Comparison of ENCODE assay signal across 9 mouse cellular contexts in the genomic region with DNA sequence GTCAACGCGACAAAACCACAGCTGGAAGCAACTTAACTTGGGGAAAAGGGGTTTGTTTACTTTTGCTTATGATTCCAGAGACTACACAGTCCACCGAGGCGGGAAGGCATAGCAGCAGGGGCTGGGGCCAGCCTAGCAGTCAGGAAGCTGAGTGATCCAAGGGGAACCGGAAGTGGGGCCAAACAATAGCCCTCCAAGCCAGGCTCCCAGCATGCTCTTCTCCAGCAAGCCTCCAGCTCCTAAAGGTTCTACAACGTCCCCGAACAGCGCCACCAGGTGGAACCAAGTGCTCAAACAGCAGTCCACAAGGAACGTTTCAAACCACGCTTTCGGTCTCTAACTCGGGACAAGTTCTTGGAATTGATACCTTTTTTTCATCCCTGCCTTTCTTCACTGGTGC. TPM values are rescaled to one million over a fixed set of nuclear protein-coding genes. Genes with fewer than 3 reads are reported as not detected.
DNase-seq lines count a peak whose midpoint lies in the region; ATAC-seq lines count a peak whose summit lies in the region.
"Had no signal": no experiment of that assay in that cellular context is flagged by ENCODE, and none has a peak within 500 bp of the region (broad histone marks: within the 10 kb centered on the region; RNA-seq: fewer than 3 reads in every experiment).

No protein-coding gene starts in this region.

- peak overlapping the region; percentile 76; the same call in 1 of the 2 replicates for H3K4me2 ChIP-seq in embryonic facial prominence, embryonic 14.5 days (ENCODE audit: low read depth, low read length)

- H3K4me3 ChIP-seq in embryonic facial prominence, embryonic 14.5 days (ENCODE audit: low read depth, low read length): no peak overlapping the region
- peak overlapping the region; percentile 99 for H3K4me3 ChIP-seq in megakaryocyte, embryonic 14.5 days (replicated peaks)
- H3K4me3 ChIP-seq: limb, embryonic 15.5 days had no signal

- H3K4me1 ChIP-seq in embryonic facial prominence, embryonic 14.5 days (ENCODE audit: control insufficient read depth, insufficient read depth, low read length): peaks cover 34% of the 10 kb centered on the region
- H3K4me1 ChIP-seq in megakaryocyte, embryonic 14.5 days: peaks cover 73% of the 10 kb centered on the region

- intact Hi-C loops in heart, postnatal 10 days (cut with DNase I): no loop called here

- 69% methylated on average over 12 of the region's 12 CpGs for WGBS in embryonic facial prominence, embryonic 14.5 days

- H3K9me3 ChIP-seq in embryonic facial prominence, embryonic 14.5 days (ENCODE audit: control insufficient read depth, low read length): no peaks in the 10 kb centered on the region
- no peaks in the 10 kb centered on the region for H3K9me3 ChIP-seq in megakaryocyte, embryonic 14.5 days
- H3K9me3 ChIP-seq: limb, embryonic 15.5 days had no signal

- no peak for ATAC-seq in embryonic facial prominence, embryonic 14.5 days (ENCODE audit: low read depth)

- H3K27me3 ChIP-seq in embryonic facial prominence, embryonic 14.5 days (replicated peaks; ENCODE audit: control insufficient read depth, insufficient read depth, low read length): no peaks in the 10 kb centered on the region
- no peaks in the 10 kb centered on the region for H3K27me3 ChIP-seq in megakaryocyte, embryonic 14.5 days (replicated peaks)
- H3K27me3 ChIP-seq in splenic B cell, adult 2 months (ENCODE audit: control insufficient read depth, insufficient read depth, low read length, poor library complexity, severe bottlenecking): no peaks in the 10 kb centered on the region
- H3K27me3 ChIP-seq: limb, embryonic 15.5 days had no signal

- no peaks in the 10 kb centered on the region for H3K36me3 ChIP-seq in embryonic facial prominence, embryonic 14.5 days (ENCODE audit: control insufficient read depth, insufficient read depth, low read length)
- H3K36me3 ChIP-seq in megakaryocyte, embryonic 14.5 days (replicated peaks; ENCODE audit: low read length): peaks cover 6% of the 10 kb centered on the region
- no peaks in the 10 kb centered on the region for H3K36me3 ChIP-seq in splenic B cell, adult 2 months (ENCODE audit: control insufficient read depth, insufficient read depth, low read length, poor library complexity, severe bottlenecking)
- H3K36me3 ChIP-seq: limb, embryonic 15.5 days had no signal

- H3K27ac ChIP-seq in embryonic facial prominence, embryonic 14.5 days (replicated peaks; ENCODE audit: low read depth, low read length): no peak overlapping the region
- H3K27ac ChIP-seq: limb, embryonic 15.5 days had no signal

- no peak overlapping the region for H3K9ac ChIP-seq in embryonic facial prominence, embryonic 14.5 days (ENCODE audit: low read depth, low read length)
- H3K9ac ChIP-seq: limb, embryonic 15.5 days had no signal

- DNase-seq in embryo, embryonic 11 days: peak; percentile 56
- DNase-seq in embryo, embryonic 9.5 days (ENCODE audit: extremely low spot score): no peak
- DNase-seq in adipocyte (ENCODE audit: low spot score): peak; percentile 37
- DNase-seq in embryonic facial prominence, embryonic 14.5 days (ENCODE audit: low spot score): peak; percentile 67
- peak; percentile 84 to 88 for DNase-seq in heart, postnatal 10 days
- peak; percentile 65 to 72 for DNase-seq in layer of hippocampus, postnatal 10 days (ENCODE audit: low spot score in 2 of 2)
- peak; percentile 83 for DNase-seq in splenic B cell, adult 2 months (ENCODE audit: low read depth, low spot score)

RNA-seq across cellular contexts. Expression of a gene that starts 2.2 kb away (rescaled TPM):
- 18.4 and 20.0 TPM in 2 replicates for polyA plus RNA-seq in embryonic facial prominence, embryonic 14.5 days (2014; fragmentation: Nextera tagmentation; extraction: Ambion mirVana)
- 10 to 100 TPM; 18.3 to 18.5 TPM for total RNA-seq in heart, postnatal 10 days (2021)
- total RNA-seq in layer of hippocampus, postnatal 10 days (2021): 10 to 100 TPM; 21.5 to 23.1 TPM
- polyA plus RNA-seq in megakaryocyte, embryonic 14.5 days (2012; ENCODE audit: insufficient read depth, low replicate concordance): 2.9 TPM in 2 replicates

RNA-seq across cellular contexts. Expression of a gene that starts 43.6 kb away (rescaled TPM):
- polyA plus RNA-seq in embryonic facial prominence, embryonic 14.5 days (2014; fragmentation: Nextera tagmentation; extraction: Ambion mirVana): 48.5 and 49.3 TPM in 2 replicates
- total RNA-seq in heart, postnatal 10 days (2021): 100 to 1,000 TPM; 397 to 585 TPM
- 10 to 100 TPM; 81.9 to 87.6 TPM for total RNA-seq in layer of hippocampus, postnatal 10 days (2021)
- polyA plus RNA-seq in megakaryocyte, embryonic 14.5 days (2012; ENCODE audit: insufficient read depth, low replicate concordance): 0.17 TPM in 1 of 2 replicates, not detected in the other

Comparison
In these comparisons a context has a peak if more than half of its experiments do, and no peak if none do; other contexts are left out.
1. RNA of a gene that starts 43.6 kb away (total RNA-seq): 397 to 585 TPM in heart, postnatal 10 days; 81.9 to 87.6 TPM in layer of hippocampus, postnatal 10 days; every median in the first group is over 4 times any median in the second.